ENCODE assay signal across 8 mouse cellular contexts in the genomic region with DNA sequence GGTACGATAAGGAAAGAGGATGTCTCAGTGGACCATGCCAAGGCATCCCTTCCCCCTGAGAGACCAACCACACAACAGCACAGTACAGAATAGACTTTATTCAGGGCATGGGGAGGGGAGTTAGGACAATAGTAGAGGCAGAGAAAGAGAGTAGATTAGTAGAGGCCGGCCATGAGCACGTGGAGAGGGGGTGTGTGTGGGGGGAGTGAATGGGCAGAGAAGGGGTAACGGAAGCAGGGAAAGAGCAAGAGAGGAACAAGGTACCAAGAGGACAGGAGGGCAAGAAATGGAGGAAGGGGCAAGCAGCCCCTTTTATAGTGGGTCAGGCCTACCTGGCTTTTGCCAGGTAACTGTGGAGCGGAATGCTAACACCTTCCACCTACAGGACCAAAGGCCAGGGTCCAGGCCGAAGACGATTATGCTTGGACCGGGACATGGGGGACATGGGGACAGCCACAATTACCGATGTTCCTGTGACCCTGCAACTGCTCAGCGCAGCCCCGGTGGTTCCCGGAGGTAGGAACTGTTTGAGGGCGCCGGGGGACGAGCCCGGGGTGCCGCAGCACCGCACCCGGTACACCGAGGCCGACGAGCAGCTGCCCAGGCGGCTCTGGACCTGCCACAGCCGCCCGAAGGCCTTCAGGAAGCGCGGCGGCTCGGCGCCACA. TPM values are rescaled to one million over a fixed set of nuclear protein-coding genes. Genes with fewer than 3 reads are reported as not detected.
DNase-seq lines count a peak whose midpoint lies in the region; ATAC-seq and TF ChIP-seq lines count a peak whose summit lies in the region.

No protein-coding gene starts in this region.

- H3K36me3 ChIP-seq in hindbrain, embryonic 11.5 days (ENCODE audit: control insufficient read depth, insufficient read depth, low read length), result no peaks in the 10 kb centered on the region
- H3K36me3 ChIP-seq in midbrain, embryonic 10.5 days, result no peaks in the 10 kb centered on the region

- no peak for TF ChIP-seq POLR2A in cortical plate, adult 2 months (IDR thresholded peaks at IDR 0.05; ENCODE audit: extremely low read depth, insufficient read depth, low read length)

- no peak for TF ChIP-seq CTCF in cortical plate, adult 2 months (IDR thresholded peaks at IDR 0.05; ENCODE audit: extremely low read depth, insufficient read depth, low read length)

- H3K4me2 ChIP-seq in hindbrain, embryonic 11.5 days (replicated peaks; ENCODE audit: low read depth, low read length), result peak overlapping the region; percentile 65

- ATAC-seq in hindbrain, embryonic 11.5 days (ENCODE audit: low FRiP score), result peak; percentile 87

- no peaks in the 10 kb centered on the region for H3K27me3 ChIP-seq in hindbrain, embryonic 11.5 days (ENCODE audit: control insufficient read depth, insufficient read depth, low read length)
- peaks cover 18% of the 10 kb centered on the region; the same call in 1 of the 2 replicates for H3K27me3 ChIP-seq in midbrain, embryonic 10.5 days (ENCODE audit: low read depth, poor library complexity, severe bottlenecking)

- H3K27ac ChIP-seq in cortical plate, adult 2 months (ENCODE audit: insufficient read depth, low read length), result peak overlapping the region; percentile 92
- H3K27ac ChIP-seq in hindbrain, embryonic 11.5 days (ENCODE audit: low read depth, low read length), result no peak overlapping the region
- H3K27ac ChIP-seq in midbrain, embryonic 10.5 days (replicated peaks), result peak overlapping the region; percentile 90

- 30% methylated on average over 30 of the region's 30 CpGs for WGBS in hindbrain, embryonic 11.5 days
- 27% methylated on average over 30 of the region's 30 CpGs for WGBS in midbrain, embryonic 10.5 days

- H3K9me3 ChIP-seq in hindbrain, embryonic 11.5 days (ENCODE audit: control insufficient read depth, low read length), result no peaks in the 10 kb centered on the region
- 0 out of 2 replicates have a peak, but pooled peaks cover 3% of the 10 kb centered on the region for H3K9me3 ChIP-seq in midbrain, embryonic 10.5 days (replicated peaks)

- no peaks in the 10 kb centered on the region for H3K4me1 ChIP-seq in cortical plate, adult 2 months (ENCODE audit: control insufficient read depth, insufficient read depth, low read length)
- H3K4me1 ChIP-seq in hindbrain, embryonic 11.5 days (replicated peaks; ENCODE audit: control insufficient read depth, insufficient read depth, low read length), result no peaks in the 10 kb centered on the region
- H3K4me1 ChIP-seq in midbrain, embryonic 10.5 days, result peaks cover 7% of the 10 kb centered on the region

- H3K4me3 ChIP-seq in cortical plate, adult 2 months (ENCODE audit: insufficient read depth, low read length), result peak overlapping the region; percentile 76
- peak overlapping the region; percentile 82 for H3K4me3 ChIP-seq in hindbrain, embryonic 11.5 days (ENCODE audit: low read depth, low read length)
- H3K4me3 ChIP-seq in midbrain, embryonic 10.5 days, result peak overlapping the region; percentile 78

- DNase-seq in layer of hippocampus, adult 9-11 months, result peak; percentile 6
- no peak for DNase-seq in layer of hippocampus, adult 9-10 months (ENCODE audit: low spot score)
- no peak for DNase-seq in hindbrain, embryonic 11.5 days (ENCODE audit: low spot score)
- no peak for DNase-seq in midbrain, embryonic 10.5 days (ENCODE audit: low spot score)
- no peak for DNase-seq in B cell, adult 2 months
- no peak for DNase-seq in adrenal gland, adult 2 months
- no peak for DNase-seq in adrenal gland, adult 8-10 months

- peak overlapping the region; percentile 87 for H3K9ac ChIP-seq in hindbrain, embryonic 11.5 days (ENCODE audit: low read depth, low read length)

RNA-seq across cellular contexts. Expression of gene Sh2d1b1, which starts 22.1 kb away (rescaled TPM):
- not detected in 2 replicates for polyA plus RNA-seq in cortical plate, adult 2 months (2012; rRNA removed)
- 0.08 TPM in 1 of 2 replicates, not detected in the other for polyA plus RNA-seq in hindbrain, embryonic 11.5 days (2014; fragmentation: Nextera tagmentation; extraction: Ambion mirVana)
- not detected in 2 replicates for polyA plus RNA-seq in midbrain, embryonic 10.5 days (2016; fragmentation: Nextera tagmentation; extraction: Ambion mirVana)
- under 1 TPM; 0.55 to 0.69 TPM for total RNA-seq in adrenal gland, adult 2 months (2021)
- polyA plus RNA-seq in adrenal gland, adult 2 months (2012; rRNA removed), result 0.15 and 0.16 TPM in 2 replicates
- 1 to 10 TPM in 2 of 4 experiments, under 1 TPM in 2; 0.73 to 1.4 (median 1.2) TPM for total RNA-seq in adrenal gland, adult 8-10 months (2022)

RNA-seq across cellular contexts. Expression of gene Sh2d1b2, which starts 22.5 kb away (rescaled TPM):
- not detected in 2 replicates for polyA plus RNA-seq in cortical plate, adult 2 months (2012; rRNA removed)
- not detected in 2 replicates for polyA plus RNA-seq in hindbrain, embryonic 11.5 days (2014; fragmentation: Nextera tagmentation; extraction: Ambion mirVana)
- not detected in 2 replicates for polyA plus RNA-seq in midbrain, embryonic 10.5 days (2016; fragmentation: Nextera tagmentation; extraction: Ambion mirVana)
- not detected for total RNA-seq in adrenal gland, adult 2 months (2021)
- not detected in 2 replicates for polyA plus RNA-seq in adrenal gland, adult 2 months (2012; rRNA removed)
- not detected for total RNA-seq in adrenal gland, adult 8-10 months (2022)

RNA-seq across cellular contexts. Expression of gene Uhmk1, which starts 39.8 kb away (rescaled TPM):
- polyA plus RNA-seq in cortical plate, adult 2 months (2012; rRNA removed), result 77.4 and 83.4 TPM in 2 replicates
- 13.6 and 16.4 TPM in 2 replicates for polyA plus RNA-seq in hindbrain, embryonic 11.5 days (2014; fragmentation: Nextera tagmentation; extraction: Ambion mirVana)
- polyA plus RNA-seq in midbrain, embryonic 10.5 days (2016; fragmentation: Nextera tagmentation; extraction: Ambion mirVana), result 9.2 and 10.7 TPM in 2 replicates
- total RNA-seq in adrenal gland, adult 2 months (2021), result 10 to 100 TPM; 60.6 to 65.4 TPM
- polyA plus RNA-seq in adrenal gland, adult 2 months (2012; rRNA removed), result 8.0 and 8.3 TPM in 2 replicates
- total RNA-seq in adrenal gland, adult 8-10 months (2022), result 10 to 100 TPM; 69.8 to 84.2 (median 79.4) TPM

RNA-seq across cellular contexts. Expression of gene Gm7694, which starts 51.1 kb away (rescaled TPM):
- 6.3 and 6.5 TPM in 2 replicates for polyA plus RNA-seq in cortical plate, adult 2 months (2012; rRNA removed)
- polyA plus RNA-seq in hindbrain, embryonic 11.5 days (2014; fragmentation: Nextera tagmentation; extraction: Ambion mirVana), result 1.4 and 2.4 TPM in 2 replicates
- polyA plus RNA-seq in midbrain, embryonic 10.5 days (2016; fragmentation: Nextera tagmentation; extraction: Ambion mirVana), result 2.7 and 3.1 TPM in 2 replicates
- total RNA-seq in adrenal gland, adult 2 months (2021), result 1 to 10 TPM; 9.5 to 9.6 TPM
- polyA plus RNA-seq in adrenal gland, adult 2 months (2012; rRNA removed), result 5.3 and 7.5 TPM in 2 replicates
- total RNA-seq in adrenal gland, adult 8-10 months (2022), result 10 to 100 TPM; 10.0 to 22.1 (median 14.1) TPM

RNA-seq across cellular contexts. Expression of gene Spata46, which starts 53.6 kb away (rescaled TPM):
- not detected in 2 replicates for polyA plus RNA-seq in cortical plate, adult 2 months (2012; rRNA removed)
- polyA plus RNA-seq in hindbrain, embryonic 11.5 days (2014; fragmentation: Nextera tagmentation; extraction: Ambion mirVana), result 1.4 and 1.9 TPM in 2 replicates
- 0.84 and 1.4 TPM in 2 replicates for polyA plus RNA-seq in midbrain, embryonic 10.5 days (2016; fragmentation: Nextera tagmentation; extraction: Ambion mirVana)
- total RNA-seq in adrenal gland, adult 2 months (2021), result not detected
- not detected in 2 replicates for polyA plus RNA-seq in adrenal gland, adult 2 months (2012; rRNA removed)
- total RNA-seq in adrenal gland, adult 8-10 months (2022), result not detected
